Mouse (Mus musculus): ENCODE data around the gene Setdb1. TPM values are rescaled to one million over a fixed set of nuclear protein-coding genes. Genes with fewer than 3 reads are reported as not detected.
"Not testable (repeated sequence)": the region's sequence is repeated elsewhere in the genome, so short reads cannot be mapped to it uniquely, and the experiment has no call there.

Setdb1 gene
- polyA plus RNA-seq, 1 experiment from 2014 or later, result 59.1 TPM

GRCm38 (mm10) chr3:95343356-95344000 lies 13.5 kb downstream of the Setdb1 start:
- not testable (repeated sequence) for DNase-seq (ENCODE audit: extremely low spot score, low spot score); H3K4me3 ChIP-seq; H3K27ac ChIP-seq; H3K9me3 ChIP-seq; H3K27me3 ChIP-seq (ENCODE audit: poor library complexity, severe bottlenecking); H3K4me1 ChIP-seq
- WGBS, result 92% methylated on average over 9 of the region's 9 CpGs
- peaks cover 96% of the 10 kb centered on the region for H3K36me3 ChIP-seq (replicated peaks)

- no peaks in the 10 kb centered on the region for H3K9me3 ChIP-seq
- no peak overlapping the region for H3K4me3 ChIP-seq
- no peaks in the 10 kb centered on the region for H3K4me1 ChIP-seq
- DNase-seq (ENCODE audit: extremely low spot score, low spot score), result no peak
- WGBS, result 96% methylated on average over 4 of the region's 4 CpGs
- H3K36me3 ChIP-seq (replicated peaks), result peaks cover 100% of the 10 kb centered on the region
- no peak overlapping the region for H3K27ac ChIP-seq
- no peaks in the 10 kb centered on the region for H3K27me3 ChIP-seq (ENCODE audit: poor library complexity, severe bottlenecking)
Observed at GRCm38 (mm10) chr3:95338251-95338650, 18.8 kb downstream of the Setdb1 start.

- H3K27me3 ChIP-seq (ENCODE audit: poor library complexity, severe bottlenecking), result no peaks in the 10 kb centered on the region
- WGBS, result 95% methylated on average over 4 of the region's 4 CpGs
- H3K36me3 ChIP-seq (replicated peaks), result peaks cover 100% of the 10 kb centered on the region
- no peak for DNase-seq (ENCODE audit: extremely low spot score, low spot score)
- no peak overlapping the region for H3K27ac ChIP-seq
- no peak overlapping the region for H3K4me3 ChIP-seq
- H3K4me1 ChIP-seq, result no peaks in the 10 kb centered on the region
- H3K9me3 ChIP-seq, result no peaks in the 10 kb centered on the region
Observed at GRCm38 (mm10) chr3:95337345-95337744, 19.7 kb downstream of the Setdb1 start.

- Histone ChIP-seq H3K27ac (no peak overlapping the region), H3K36me3 (replicated peaks) (peaks cover 100% of the 10 kb centered on the region), H3K4me1 (no peaks in the 10 kb centered on the region), H3K9me3 (no peaks in the 10 kb centered on the region), H3K4me3 (no peak overlapping the region), H3K27me3 (ENCODE audit: poor library complexity, severe bottlenecking) (no peaks in the 10 kb centered on the region)
- DNase-seq (ENCODE audit: extremely low spot score, low spot score), result no peak
- WGBS, result 94% methylated on average over 1 of the region's 1 CpGs
Observed at GRCm38 (mm10) chr3:95331528-95331927, 25.5 kb downstream of the Setdb1 start.

GRCm38 (mm10) chr3:95328803-95329404 lies 28.1 kb downstream of the Setdb1 start:
- Histone ChIP-seq H3K4me1 (no peaks in the 10 kb centered on the region), H3K27ac (no peak overlapping the region), H3K9me3 (no peaks in the 10 kb centered on the region), H3K27me3 (ENCODE audit: poor library complexity, severe bottlenecking) (no peaks in the 10 kb centered on the region), H3K4me3 (no peak overlapping the region), H3K36me3 (replicated peaks) (peaks cover 100% of the 10 kb centered on the region)
- DNase-seq (ENCODE audit: extremely low spot score, low spot score), result no peak
- WGBS, result 88% methylated on average over 1 of the region's 1 CpGs

GRCm38 (mm10) chr3:95324454-95325144 lies 32.4 kb downstream of the Setdb1 start:
- H3K4me1 ChIP-seq, result peaks cover 8% of the 10 kb centered on the region
- WGBS, result 96% methylated on average over 6 of the region's 6 CpGs
- peaks cover 100% of the 10 kb centered on the region for H3K36me3 ChIP-seq (replicated peaks)

GRCm38 (mm10) chr3:95323429-95323828 lies 33.6 kb downstream of the Setdb1 start:
- Histone ChIP-seq H3K27me3 (ENCODE audit: poor library complexity, severe bottlenecking) (no peaks in the 10 kb centered on the region), H3K9me3 (no peaks in the 10 kb centered on the region), H3K27ac (no peak overlapping the region), H3K4me1 (peaks cover 17% of the 10 kb centered on the region), H3K4me3 (no peak overlapping the region), H3K36me3 (replicated peaks) (peaks cover 99% of the 10 kb centered on the region)
- WGBS, result 98% methylated on average over 3 of the region's 3 CpGs
- no peak for DNase-seq (ENCODE audit: extremely low spot score, low spot score)

More at GRCm38 (mm10) chr3:95324454-95325144, 32.4 kb downstream of the Setdb1 start:
- no peaks in the 10 kb centered on the region for H3K9me3 ChIP-seq
- no peak overlapping the region for H3K4me3 ChIP-seq
- H3K27ac ChIP-seq, result no peak overlapping the region
- H3K27me3 ChIP-seq (ENCODE audit: poor library complexity, severe bottlenecking), result no peaks in the 10 kb centered on the region
- no peak for DNase-seq (ENCODE audit: extremely low spot score, low spot score)

- WGBS, result 77% methylated on average over 12 of the region's 12 CpGs
- Histone ChIP-seq H3K9me3 (no peaks in the 10 kb centered on the region), H3K4me1 (peaks cover 46% of the 10 kb centered on the region), H3K27ac (no peak overlapping the region), H3K27me3 (ENCODE audit: poor library complexity, severe bottlenecking) (no peaks in the 10 kb centered on the region), H3K4me3 (no peak overlapping the region), H3K36me3 (replicated peaks) (peaks cover 71% of the 10 kb centered on the region)
- DNase-seq (ENCODE audit: extremely low spot score, low spot score), result no peak
Observed at GRCm38 (mm10) chr3:95319701-95320625, 37.0 kb downstream of the Setdb1 start.

GRCm38 (mm10) chr3:95319110-95319509 lies 37.9 kb downstream of the Setdb1 start:
- 68% methylated on average over 2 of the region's 2 CpGs for WGBS
- no peaks in the 10 kb centered on the region for H3K27me3 ChIP-seq (ENCODE audit: poor library complexity, severe bottlenecking)
- DNase-seq (ENCODE audit: extremely low spot score, low spot score), result no peak
- peaks cover 62% of the 10 kb centered on the region for H3K36me3 ChIP-seq (replicated peaks)
- no peak overlapping the region for H3K27ac ChIP-seq
- H3K4me1 ChIP-seq, result peaks cover 54% of the 10 kb centered on the region
- H3K4me3 ChIP-seq, result no peak overlapping the region
- H3K9me3 ChIP-seq, result no peaks in the 10 kb centered on the region

GRCm38 (mm10) chr3:95318548-95318947 lies 38.5 kb downstream of the Setdb1 start:
- DNase-seq (ENCODE audit: extremely low spot score, low spot score), result no peak
- Histone ChIP-seq H3K36me3 (replicated peaks) (peaks cover 56% of the 10 kb centered on the region), H3K4me3 (no peak overlapping the region), H3K9me3 (no peaks in the 10 kb centered on the region), H3K27me3 (ENCODE audit: poor library complexity, severe bottlenecking) (no peaks in the 10 kb centered on the region), H3K27ac (0 out of 2 replicates have a peak overlapping the region, but pooled peaks have one; percentile 40), H3K4me1 (peaks cover 59% of the 10 kb centered on the region)
- WGBS, result 37% methylated on average over 6 of the region's 6 CpGs

- WGBS, result 23% methylated on average over 12 of the region's 12 CpGs
- Histone ChIP-seq H3K27ac (peak overlapping the region; percentile 31; the same call in 1 of the 2 replicates), H3K4me1 (peaks cover 62% of the 10 kb centered on the region), H3K9me3 (no peaks in the 10 kb centered on the region), H3K27me3 (ENCODE audit: poor library complexity, severe bottlenecking) (no peaks in the 10 kb centered on the region), H3K36me3 (replicated peaks) (peaks cover 46% of the 10 kb centered on the region), H3K4me3 (peak overlapping the region; percentile 26)
- DNase-seq (ENCODE audit: extremely low spot score, low spot score), result peak; percentile 54
Observed at GRCm38 (mm10) chr3:95317414-95318080, 39.5 kb downstream of the Setdb1 start.

Data from forebrain, embryonic 10.5 days (tissue).